Mouse (Mus musculus) C2C12 (cell line): ENCODE data around the gene 4933427D14Rik.

Experiments
- CTCF ChIP-seq: IDR thresholded peaks from one replicate; pipeline ENCODE4 v1.5.1; 2011; ENCODE audit not compliant: control insufficient read depth, insufficient read depth, insufficient read length
- FOSL1 ChIP-seq: IDR thresholded peaks from one replicate; pipeline ENCODE4 v1.8.0; 2011; ENCODE audit warnings: mild to moderate bottlenecking, low read length; ENCODE audit not compliant: poor library complexity, insufficient read depth, severe bottlenecking
- MYOD1 ChIP-seq: IDR thresholded peaks from one replicate; pipeline ENCODE4 v1.6.1; 2011; ENCODE audit warnings: low read depth; ENCODE audit not compliant: control insufficient read depth, insufficient read length
- USF1 ChIP-seq: IDR thresholded peaks from one replicate; pipeline ENCODE4 v1.6.1; 2011; ENCODE audit warnings: low read depth, mild to moderate bottlenecking, control low read depth, moderate library complexity

GRCm38 (mm10) chr11:72151120-72151519 lies 56.1 kb downstream of the 4933427D14Rik start:
- TF ChIP-seq CTCF (no peak), FOSL1 (no peak), USF1 (no peak), MYOD1 (no peak)
